ENCODE assay signal across 8 mouse cellular contexts in the genomic region with DNA sequence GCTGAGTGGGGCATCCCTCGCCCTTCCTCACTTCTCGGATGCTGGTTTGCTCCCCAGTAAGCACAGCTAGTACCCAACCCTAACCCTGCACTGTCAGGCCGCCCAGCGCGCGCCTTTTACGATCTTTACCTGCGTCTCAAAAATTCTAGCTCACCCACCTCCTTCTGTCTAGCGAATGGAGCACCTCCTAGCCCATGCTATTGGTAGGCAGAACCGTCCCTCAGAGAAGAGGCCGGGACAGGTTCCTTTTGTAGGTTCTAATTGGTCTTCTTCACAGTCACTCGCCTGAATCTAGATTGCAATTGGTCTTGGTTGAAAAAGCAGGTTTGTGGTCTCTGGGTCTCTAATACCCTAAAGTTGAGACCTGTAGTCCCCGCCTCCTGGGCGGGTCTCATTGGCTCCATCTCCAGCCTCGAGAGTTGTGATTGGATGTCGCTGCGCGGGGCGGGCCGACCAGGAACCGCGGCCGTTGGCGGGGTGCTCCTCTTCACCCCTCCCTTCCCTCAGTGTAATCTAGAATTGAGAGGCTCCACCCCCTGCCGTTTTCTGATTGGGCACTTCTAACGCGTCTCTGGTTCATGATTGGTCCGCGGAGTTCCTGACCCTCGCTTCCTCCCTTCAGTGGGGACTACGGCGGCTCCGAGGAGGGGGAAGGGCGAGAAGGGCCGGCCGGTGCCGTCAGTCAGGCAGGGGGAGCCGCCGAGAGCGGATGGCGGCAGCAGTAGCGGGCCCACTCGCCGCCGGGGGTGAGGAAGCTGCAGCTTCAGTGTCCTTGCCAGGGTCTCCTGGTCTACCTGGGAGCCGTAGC. TPM values are rescaled to one million over a fixed set of nuclear protein-coding genes. Genes with fewer than 3 reads are reported as not detected.
DNase-seq lines count a peak whose midpoint lies in the region; ATAC-seq and TF ChIP-seq lines count a peak whose summit lies in the region.

A gene (minus strand): TSS at position 505 of the 808 bp plus-strand sequence.
A gene (plus strand): TSS at position 624 of the 808 bp plus-strand sequence.
A gene (plus strand): TSS at position 678 of the 808 bp plus-strand sequence.

- peak; percentile 100 for DNase-seq in Patski (ENCODE audit: low read depth, low spot score)
- DNase-seq in cerebellum, postnatal 14 days, result peak; percentile 99 to 100
- peak; percentile 99 for DNase-seq in frontal cortex, postnatal 14 days (ENCODE audit: low spot score in 2 of 2)
- DNase-seq in layer of hippocampus, postnatal 25 days (ENCODE audit: extremely low spot score in 1 of 2, low spot score in 1 of 2), result peak; percentile 93 to 94
- DNase-seq in lung, postnatal 25 days (ENCODE audit: low spot score), result peak; percentile 100
- DNase-seq in retina, embryonic 14.5 days (ENCODE audit: low spot score), result peak; percentile 100
- peak; percentile 98 for DNase-seq in thymus, postnatal 4 days

- ATAC-seq in Patski, result peak; percentile 93
- ATAC-seq in hindbrain, embryonic 13.5 days (ENCODE audit: low FRiP score), result peak; percentile 99

- in situ Hi-C loops in Patski (cut with MboI; ENCODE audit: low pct_unique_long_range_greater_than_20kb), result no loop called here

- CTCF ChIA-PET in Patski (lab: Charles Lee), result interaction anchor here (1.2 to 4.3 kb wide), 4 partner anchors 10 to 24 kb away, joined by 3 to 17 read pairs (median 8); a partner anchor contains a TSS

- under 1% methylated on average over 45 of the region's 46 CpGs for WGBS in hindbrain, embryonic 13.5 days

- H3K4me1 ChIP-seq in hindbrain, embryonic 13.5 days (replicated peaks), result peaks cover 55% of the 10 kb centered on the region

- H3K36me3 ChIP-seq in hindbrain, embryonic 13.5 days, result peaks cover 3% of the 10 kb centered on the region

- peak within 1 kb of the TSS; percentile 82 for H3K9ac ChIP-seq in hindbrain, embryonic 13.5 days

- H3K9me3 ChIP-seq in hindbrain, embryonic 13.5 days, result no peaks in the 10 kb centered on the region

- peak within 1 kb of the TSS; percentile 80 for H3K4me3 ChIP-seq in hindbrain, embryonic 13.5 days

- peak within 1 kb of the TSS; percentile 84 for H3K4me2 ChIP-seq in hindbrain, embryonic 13.5 days

- no peaks in the 10 kb centered on the region for H3K27me3 ChIP-seq in Patski
- H3K27me3 ChIP-seq in hindbrain, embryonic 13.5 days, result no peaks in the 10 kb centered on the region

- peak within 1 kb of the TSS; percentile 93 for H3K27ac ChIP-seq in hindbrain, embryonic 13.5 days

- no peak for TF ChIP-seq CTCF in Patski (IDR thresholded peaks at IDR 0.05)

- POLR2A ChIA-PET in Patski (lab: Charles Lee), result interaction anchor here (0.6 to 5.5 kb wide), 6 partner anchors 11 to 1832 kb away, joined by 3 to 31 read pairs (median 4); a partner anchor contains a TSS

RNA-seq across cellular contexts. Expression of the first gene that starts in this region (rescaled TPM):
- polyA plus RNA-seq in Patski (2021), result 2.5 TPM
- polyA plus RNA-seq in hindbrain, embryonic 13.5 days (2015; fragmentation: Nextera tagmentation; extraction: Ambion mirVana), result 0.17 and 0.21 TPM in 2 replicates
- under 1 TPM; 0.27 to 0.31 TPM for total RNA-seq in layer of hippocampus, postnatal 25 days (2021)

RNA-seq across cellular contexts. Expression of the second gene that starts in this region (rescaled TPM):
- 31.0 TPM for polyA plus RNA-seq in Patski (2021)
- polyA plus RNA-seq in hindbrain, embryonic 13.5 days (2015; fragmentation: Nextera tagmentation; extraction: Ambion mirVana), result 19.9 and 23.4 TPM in 2 replicates
- 10 to 100 TPM; 19.3 to 23.5 TPM for total RNA-seq in layer of hippocampus, postnatal 25 days (2021)

RNA-seq across cellular contexts. Expression of the third gene that starts in this region (rescaled TPM):
- polyA plus RNA-seq in Patski (2021), result 17.5 TPM
- polyA plus RNA-seq in hindbrain, embryonic 13.5 days (2015; fragmentation: Nextera tagmentation; extraction: Ambion mirVana), result 7.9 and 8.9 TPM in 2 replicates
- 10 to 100 TPM; 12.7 to 15.8 TPM for total RNA-seq in layer of hippocampus, postnatal 25 days (2021)

Comparison
In these comparisons a context has a peak if more than half of its experiments do, and no peak if none do; other contexts are left out.
1. Peak in every context shown above with its lines: DNase-seq, ATAC-seq, H3K4me3 ChIP-seq and H3K27ac ChIP-seq.